Mouse (Mus musculus) MEL (cell line): Measurements from ENCODE around the gene Ttc16. TPM values are rescaled to one million over a fixed set of nuclear protein-coding genes. Genes with fewer than 3 reads are reported as not detected.
A peak's percentile ranks its signal among the peaks of the same experiment; 100 is the strongest.

Experiments
- DNase-seq: peaks from one replicate; pipeline ENCODE4 v3.0.0; 2011; ENCODE audit warnings: low read depth, low spot score
- H3K27ac ChIP-seq: 2 replicates; pipeline ENCODE4 v1.5.1; 2012; ENCODE audit warnings: low read depth, mild to moderate bottlenecking, control low read depth, low read length, moderate library complexity; ENCODE audit not compliant: control insufficient read depth
- H3K27me3 ChIP-seq, 2 experiments: fragments of 150-350 bp in 1 of 2; sonication (generic) in 1 of 2; 2 replicates each; pipeline ENCODE4 v1.6.1; 2012; ENCODE audit warnings: low read length in 2 of 2, mild to moderate bottlenecking in 2 of 2, improper control_type of control experiment in 1 of 2, moderate library complexity in 1 of 2; ENCODE audit not compliant: insufficient read depth in 2 of 2, control insufficient read depth in 1 of 2
- H3K36me3 ChIP-seq, 2 experiments: 2 replicates each; pipeline ENCODE4 v1.6.1; 2012 to 2014; ENCODE audit warnings: low read length in 2 of 2, improper control_type of control experiment in 1 of 2, inconsistent platforms in 1 of 2, mild to moderate bottlenecking in 1 of 2; ENCODE audit not compliant: insufficient read depth in 2 of 2, control insufficient read depth in 1 of 2
- H3K4me1 ChIP-seq, 2 experiments: fragments of 150-350 bp in 1 of 2; sonication (generic) in 1 of 2; 2 replicates each; pipeline ENCODE4 v1.6.1; 2012; ENCODE audit warnings: low read length in 2 of 2, improper control_type of control experiment in 1 of 2, mild to moderate bottlenecking in 1 of 2; ENCODE audit not compliant: insufficient read depth in 2 of 2, control insufficient read depth in 1 of 2
- H3K4me3 ChIP-seq, 2 experiments: fragments of 150-350 bp in 1 of 2; sonication (generic) in 1 of 2; 2 replicates each; pipeline ENCODE4 v1.5.1; 2012; ENCODE audit warnings: low read depth in 2 of 2, low read length in 2 of 2, mild to moderate bottlenecking in 2 of 2, moderate library complexity in 2 of 2, control low read depth in 1 of 2, improper control_type of control experiment in 1 of 2; ENCODE audit not compliant: control insufficient read depth in 1 of 2, insufficient read depth in 1 of 2
- H3K79me2 ChIP-seq: 2 replicates; pipeline ENCODE4 v1.6.1; 2012; ENCODE audit warnings: mild to moderate bottlenecking, low read length, moderate library complexity; ENCODE audit not compliant: control insufficient read depth, poor library complexity, insufficient read depth
- H3K9ac ChIP-seq: 2 replicates; pipeline ENCODE4 v1.6.1; 2012; ENCODE audit warnings: low read depth, mild to moderate bottlenecking, control low read depth, low read length, moderate library complexity; ENCODE audit not compliant: control insufficient read depth, poor library complexity, severe bottlenecking
- H3K9me3 ChIP-seq: fragments of 150-350 bp; sonication (generic); replicated peaks from 2 replicates; pipeline ENCODE4 v1.6.1; 2012; ENCODE audit warnings: mild to moderate bottlenecking, low read length, improper control_type of control experiment, moderate library complexity; ENCODE audit not compliant: insufficient read depth
- CHD2 ChIP-seq: IDR thresholded peaks from 2 replicates; pipeline ENCODE4 v1.6.1; 2011; ENCODE audit warnings: low read length, improper control_type of control experiment
- ELF1 ChIP-seq: IDR thresholded peaks from 2 replicates; pipeline ENCODE4 v1.6.1; 2014; ENCODE audit warnings: low read depth, mild to moderate bottlenecking, inconsistent platforms, low read length, improper control_type of control experiment, moderate library complexity
- EP300 ChIP-seq, 2 experiments: IDR thresholded peaks; 2 replicates each; pipeline ENCODE4 v1.6.1; 2011; ENCODE audit warnings: improper control_type of control experiment in 2 of 2, low read length in 2 of 2, low read depth in 1 of 2, mild to moderate bottlenecking in 1 of 2
- HCFC1 ChIP-seq: IDR thresholded peaks from 2 replicates; pipeline ENCODE4 v1.6.1; 2012; ENCODE audit warnings: low read depth, mild to moderate bottlenecking, inconsistent platforms, low read length, improper control_type of control experiment, moderate library complexity
- KAT2A ChIP-seq: conservative IDR thresholded peaks from 2 replicates; pipeline ENCODE4 v1.6.1; 2012; ENCODE audit warnings: low read depth, low read length, improper control_type of control experiment, inconsistent platforms
- MAZ ChIP-seq: IDR thresholded peaks from 2 replicates; pipeline ENCODE4 v1.6.1; 2012; ENCODE audit warnings: low read depth, mild to moderate bottlenecking, inconsistent platforms, low read length, improper control_type of control experiment
- MXI1 ChIP-seq: IDR thresholded peaks from 2 replicates; pipeline ENCODE4 v1.6.1; 2011; ENCODE audit warnings: mild to moderate bottlenecking, low read depth, low read length, improper control_type of control experiment
- MYC ChIP-seq: IDR thresholded peaks from 2 replicates; pipeline ENCODE4 v1.6.1; 2011; ENCODE audit warnings: low read depth, mild to moderate bottlenecking, low read length, improper control_type of control experiment, moderate library complexity
- NELFE ChIP-seq: IDR thresholded peaks from 2 replicates; pipeline ENCODE4 v1.6.1; 2011; ENCODE audit warnings: low read depth, low read length, improper control_type of control experiment
- POLR2A ChIP-seq, 2 experiments: IDR thresholded peaks; 2 replicates each; pipeline ENCODE4 v1.6.1; 2011 to 2012; ENCODE audit warnings: low read length in 2 of 2, mild to moderate bottlenecking in 2 of 2, control low read depth in 1 of 2, improper control_type of control experiment in 1 of 2, low read depth in 1 of 2, moderate library complexity in 1 of 2; ENCODE audit not compliant: control insufficient read depth in 1 of 2, insufficient read depth in 1 of 2, poor library complexity in 1 of 2
- POLR2AphosphoS5 ChIP-seq: IDR thresholded peaks from 2 replicates; pipeline ENCODE4 v1.6.1; 2012; ENCODE audit warnings: low read depth, borderline replicate concordance, mild to moderate bottlenecking, inconsistent platforms, low read length, moderate library complexity, mixed read lengths
- RCOR1 ChIP-seq: IDR thresholded peaks from 2 replicates; pipeline ENCODE4 v1.6.1; 2012; ENCODE audit warnings: low read depth, mild to moderate bottlenecking, inconsistent platforms, low read length, improper control_type of control experiment
- SIN3A ChIP-seq: IDR thresholded peaks from 2 replicates; pipeline ENCODE4 v1.6.1; 2012; ENCODE audit warnings: low read length, improper control_type of control experiment, inconsistent platforms
- SMC3 ChIP-seq: IDR thresholded peaks from 2 replicates; pipeline ENCODE4 v1.6.1; 2011; ENCODE audit warnings: low read depth, low read length, improper control_type of control experiment
- TBP ChIP-seq: IDR thresholded peaks from 2 replicates; pipeline ENCODE4 v1.8.0; 2011; ENCODE audit warnings: low read depth, low read length, improper control_type of control experiment
- TCF12 ChIP-seq: IDR thresholded peaks from 2 replicates; pipeline ENCODE4 v1.6.1; 2014; ENCODE audit warnings: low read depth, mild to moderate bottlenecking, inconsistent platforms, low read length, improper control_type of control experiment, moderate library complexity
- USF1 ChIP-seq: IDR thresholded peaks from 2 replicates; pipeline ENCODE4 v1.6.1; 2014; ENCODE audit warnings: low read depth, mild to moderate bottlenecking, inconsistent platforms, low read length, improper control_type of control experiment, moderate library complexity
- USF2 ChIP-seq, 2 experiments: IDR thresholded peaks; 2 replicates each; pipeline ENCODE4 v1.6.1; 2011 to 2012; ENCODE audit warnings: improper control_type of control experiment in 2 of 2, low read length in 2 of 2, borderline replicate concordance in 1 of 2, inconsistent platforms in 1 of 2, low read depth in 1 of 2, mild to moderate bottlenecking in 1 of 2; ENCODE audit not compliant: insufficient read depth in 1 of 2
- ZKSCAN1 ChIP-seq: IDR thresholded peaks from 2 replicates; pipeline ENCODE4 v1.6.1; 2012; ENCODE audit warnings: low read depth, mild to moderate bottlenecking, inconsistent platforms, low read length, improper control_type of control experiment, moderate library complexity
- ZMIZ1 ChIP-seq: IDR thresholded peaks from 2 replicates; pipeline ENCODE4 v1.6.1; 2012; ENCODE audit warnings: low read depth, mild to moderate bottlenecking, inconsistent platforms, low read length, improper control_type of control experiment, moderate library complexity
- polyA plus RNA-seq, 2 experiments: library from polyadenylated mRNA; stranded (reverse) in 1 of 2; unstranded in 1 of 2; fragments of >175 nt in 1 of 2; fragments of >200 nt in 1 of 2; gene quantifications; 2 replicates each; pipeline versions ENCODE4 v1.2.1 to v1.2.4; 2012; ENCODE audit warnings: low replicate concordance in 2 of 2, low read depth in 1 of 2; ENCODE audit not compliant: insufficient read length in 2 of 2, insufficient read depth in 1 of 2, missing spikeins in 1 of 2
- total RNA-seq: library from RNA; depleted of rRNA; stranded (reverse); fragments of 300-350 nt; gene quantifications from 2 replicates; pipeline ENCODE4 v1.2.3, GENCODE M21; 2012

Gene Ttc16
- total and polyA plus RNA-seq, 3 experiments: 0.35 to 0.69 TPM; not detected in 1

DNA sequence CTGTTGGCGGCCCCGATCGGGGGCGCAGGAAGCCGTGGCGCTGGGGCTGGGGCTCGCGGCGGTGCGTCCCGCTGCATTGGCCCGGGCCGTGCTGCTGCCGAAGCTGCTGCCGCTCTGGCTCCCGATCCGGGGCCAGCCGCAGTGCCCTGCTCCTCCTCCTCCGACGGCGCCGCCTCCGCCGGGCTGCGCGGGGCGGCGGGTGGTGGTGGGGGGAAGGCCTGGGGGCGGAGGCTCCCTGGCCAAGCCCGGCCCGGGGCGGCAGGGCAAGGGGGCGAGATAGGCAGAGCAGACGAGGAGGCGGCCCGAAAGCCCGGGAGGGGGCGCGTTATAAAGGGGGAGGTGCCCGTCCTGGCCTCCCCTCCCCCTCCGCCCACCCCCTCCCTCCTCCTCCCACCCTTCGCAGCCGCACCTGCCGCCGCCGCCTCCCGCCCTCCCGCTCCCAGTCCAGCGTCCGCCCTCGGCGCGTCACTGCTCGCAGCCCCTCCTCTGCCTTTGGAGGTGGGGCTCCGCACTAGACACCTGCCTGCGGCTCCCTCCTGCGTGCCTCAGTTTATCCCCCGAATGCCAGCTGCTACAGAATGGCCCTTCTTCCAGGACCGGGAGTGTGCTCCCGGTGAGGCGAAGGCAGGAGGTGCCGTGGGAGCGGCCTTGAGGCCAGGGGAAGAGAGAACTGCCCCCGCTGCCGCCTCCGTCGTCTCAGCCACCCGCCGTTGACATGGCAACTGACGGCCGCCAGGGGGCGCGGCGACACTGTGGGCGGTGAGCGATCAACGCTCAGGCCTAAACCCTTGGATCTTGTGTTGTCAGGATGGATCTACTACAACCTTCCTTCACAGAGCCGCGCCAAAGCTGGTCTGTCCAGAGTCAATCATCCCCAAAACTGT, 62.3 kb downstream of the Ttc16 start, which contains the start of gene Cdk9 (continued):
- TF ChIP-seq POLR2A (IDR thresholded peaks at IDR 0.05; ENCODE audit: control insufficient read depth in 1 of 2, insufficient read depth in 1 of 2, low read depth in 1 of 2, low read length in 2 of 2, poor library complexity in 1 of 2) (peak; percentile 24 to 50; a peak in 1 of 4 replicates), MYC (no peak), ELF1 (peak; percentile 47; the same call in 1 of the 2 replicates), TBP (no peak), POLR2AphosphoS5 (no peak), ZKSCAN1 (no peak), HCFC1 (peak; percentile 72)

DNA sequence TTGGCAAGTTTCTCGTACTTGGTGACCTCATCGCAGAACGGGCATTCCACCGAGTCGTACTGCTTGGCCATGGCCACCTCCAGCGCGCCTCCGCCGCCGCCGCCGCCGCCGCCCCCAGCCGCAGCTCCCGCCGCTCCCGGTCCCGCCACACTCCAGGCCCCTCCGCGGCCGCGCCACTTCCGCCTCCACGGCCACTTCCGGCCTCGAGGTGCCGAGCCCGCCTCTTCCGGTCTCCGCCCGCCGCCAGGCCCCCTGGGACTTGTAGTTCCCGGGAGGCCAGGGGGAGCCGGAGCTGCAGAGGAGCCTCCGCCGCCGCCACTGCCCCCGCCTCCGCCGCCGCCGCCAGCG, 62.9 kb downstream of the Ttc16 start:
- peak; percentile 94 for DNase-seq
- peaks cover 34% of the 10 kb centered on the region for H3K79me2 ChIP-seq
- H3K27ac ChIP-seq: peak overlapping the region; percentile 79
- peaks cover 5 to 34% of the 10 kb centered on the region in 2 experiments for H3K36me3 ChIP-seq
- H3K4me1 ChIP-seq: peaks cover 14 to 33% of the 10 kb centered on the region in 2 experiments
- TF ChIP-seq ELF1 (peak; percentile 97), EP300 (IDR thresholded peaks at IDR 0.05; ENCODE audit: low read depth in 1 of 2, low read length in 2 of 2) (no peak), CHD2 (no peak), RCOR1 (0 out of 2 replicates have a peak, but pooled peaks have one; percentile 12), KAT2A (peak; percentile 93), NELFE (peak; percentile 61; the same call in 1 of the 2 replicates), USF2 (IDR thresholded peaks at IDR 0.05; ENCODE audit: borderline replicate concordance in 1 of 2, insufficient read depth in 1 of 2, low read depth in 1 of 2, low read length in 2 of 2) (no peak), MXI1 (peak; percentile 72; the same call in 1 of the 2 replicates), USF1 (peak; percentile 69), SMC3 (no peak), TCF12 (peak; percentile 49; the same call in 1 of the 2 replicates), MAZ (0 out of 2 replicates have a peak, but pooled peaks have one; percentile 34), POLR2A (IDR thresholded peaks at IDR 0.05; ENCODE audit: control insufficient read depth in 1 of 2, insufficient read depth in 1 of 2, low read depth in 1 of 2, low read length in 2 of 2, poor library complexity in 1 of 2) (peak in 1 of 2 experiments; percentile 59; a peak in 2 of 4 replicates), SIN3A (peak; percentile 67; the same call in 1 of the 2 replicates), ZMIZ1 (no peak), HCFC1 (peak; percentile 92)
- no peaks in the 10 kb centered on the region for H3K27me3 ChIP-seq
- H3K9ac ChIP-seq: peak overlapping the region; percentile 95
- H3K9me3 ChIP-seq: no peaks in the 10 kb centered on the region
- H3K4me3 ChIP-seq: peak overlapping the region; percentile 98 to 99
